Mouse (Mus musculus) spleen, adult 18-20 months (tissue): Measurements from ENCODE around the gene 6430571L13Rik.
A peak's percentile ranks its signal among the peaks of the same experiment; 100 is the strongest.
"Not testable (repeated sequence)": the region's sequence is repeated elsewhere in the genome, so short reads cannot be mapped to it uniquely, and the experiment has no call there.

Source experiments
- DNase-seq, 2 experiments: peaks; one replicate each; pipeline ENCODE4 v3.0.0; 2022; ENCODE audit warnings: mixed read lengths in 2 of 2

The 6430571L13Rik gene

DNA sequence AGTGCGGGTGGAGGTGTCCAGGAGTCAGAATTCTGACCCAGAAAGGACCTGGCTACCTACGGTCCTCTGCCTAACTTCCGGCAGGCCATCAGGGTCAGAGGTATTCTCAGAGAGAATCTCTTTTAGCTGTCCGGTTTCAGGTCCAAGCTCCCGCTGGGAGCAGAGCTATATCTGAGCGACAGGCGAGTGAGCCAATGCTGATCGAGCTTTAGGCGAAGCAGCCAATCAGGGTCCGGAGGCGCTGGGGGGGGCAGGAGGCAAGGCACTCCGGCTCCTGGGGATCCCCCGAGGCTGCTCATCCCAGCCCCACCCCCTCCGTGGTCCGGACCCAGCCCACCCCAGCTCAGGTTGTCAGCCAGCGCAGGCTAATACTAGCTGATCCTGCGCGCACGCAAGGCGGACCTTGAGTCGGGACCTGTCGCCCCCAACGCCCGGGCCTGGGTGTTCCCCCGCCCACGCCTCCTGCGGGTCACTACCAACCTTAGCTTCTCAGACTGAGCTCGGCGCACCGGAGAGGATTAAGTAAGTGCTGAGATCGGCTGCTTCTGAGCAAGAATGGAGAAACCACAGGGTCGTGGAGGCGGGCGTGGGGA is at the start of gene 6430571L13Rik:
Gene 6430571L13Rik (plus strand): TSS at position 336 of the 593 bp plus-strand sequence.
- peak; percentile 84 to 89 for DNase-seq

DNA sequence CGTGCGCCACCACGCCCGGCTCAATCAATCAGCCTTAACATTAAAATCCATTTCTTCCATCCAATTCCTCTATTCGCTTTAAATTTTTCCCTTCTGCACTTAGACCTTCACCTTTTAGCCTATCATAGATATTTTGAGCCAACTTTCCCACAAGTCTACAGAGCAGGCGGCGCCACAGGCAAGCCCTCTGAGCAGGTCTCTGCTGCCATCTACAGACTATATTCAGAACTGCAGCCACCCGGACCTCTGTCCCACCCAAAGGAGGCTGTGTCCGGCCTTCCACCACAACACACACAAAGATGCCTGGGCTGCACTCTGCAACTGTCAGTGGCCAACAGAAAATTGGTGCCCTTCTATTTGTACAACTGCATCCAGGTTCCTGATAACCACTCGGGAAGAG is 49.5 kb upstream of the 6430571L13Rik start:
- peak; percentile 64 to 84 for DNase-seq

DNA sequence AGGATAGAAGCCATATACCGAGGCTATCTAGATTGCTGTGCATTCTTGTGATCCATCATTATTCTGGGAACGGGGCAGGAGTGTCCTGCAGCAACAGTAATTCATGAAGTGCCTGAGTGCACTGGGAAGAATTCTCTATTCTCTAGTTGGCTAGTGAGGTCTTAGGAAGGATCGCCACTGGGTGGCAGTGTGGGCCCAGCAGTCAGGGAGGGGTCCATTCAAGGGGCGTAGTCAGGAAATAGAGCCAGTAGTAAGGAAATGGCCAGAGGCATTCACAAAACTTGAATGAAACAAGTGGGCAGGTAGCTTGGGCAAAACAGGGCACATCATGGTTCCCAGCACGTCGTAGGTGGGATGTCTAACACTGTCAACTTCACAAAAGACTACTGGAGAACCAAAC is 46.2 kb upstream of the 6430571L13Rik start:
- peak; percentile 59 to 87 for DNase-seq

DNA sequence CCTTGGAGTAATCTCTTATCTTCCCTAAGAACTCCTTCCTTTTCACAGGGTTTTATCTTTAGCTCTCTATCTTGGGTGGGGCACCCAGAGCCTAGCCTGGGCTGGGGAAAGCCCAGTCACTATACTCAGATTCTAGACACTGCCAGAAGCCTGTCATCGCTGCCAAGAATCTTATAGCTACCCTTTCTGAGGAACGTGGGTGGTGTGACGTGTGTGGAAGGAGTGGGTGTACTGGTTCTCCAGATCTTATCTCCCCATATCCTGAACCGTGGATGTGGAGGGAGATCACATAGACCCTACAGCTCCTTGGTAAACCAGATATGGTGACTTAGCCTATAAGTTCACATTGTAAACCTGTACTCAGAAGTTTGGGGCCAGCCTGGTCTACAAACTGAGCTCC is 44.8 kb upstream of the 6430571L13Rik start:
- no peak for DNase-seq

DNA sequence AAGGTAGTCTGAATTCAATTTTAAA is 44.6 kb upstream of the 6430571L13Rik start, which contains the start of gene Cish:
Gene Cish (plus strand): TSS at position 11 of the 25 bp plus-strand sequence.
- DNase-seq, result no peak

DNA sequence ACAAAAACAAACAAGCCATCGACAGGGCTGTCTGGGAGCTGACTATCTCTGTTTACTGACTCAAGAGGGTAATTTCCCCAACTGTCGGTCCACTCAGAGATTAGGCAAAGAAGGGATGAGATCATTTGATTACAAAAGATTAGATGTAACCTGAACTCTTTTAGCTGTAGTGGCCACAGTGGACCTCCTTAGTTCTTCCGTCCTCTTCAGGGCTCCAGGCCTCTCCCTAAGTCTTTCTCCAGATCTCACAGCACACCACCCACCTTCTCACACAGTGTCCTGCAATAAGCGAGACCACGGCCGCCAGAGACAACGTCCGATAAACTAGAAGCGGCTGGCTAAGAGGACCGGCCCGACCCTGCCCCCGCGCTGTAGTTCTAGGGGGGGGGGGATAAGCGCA is 44.4 kb upstream of the 6430571L13Rik start:
- no peak for DNase-seq

DNA sequence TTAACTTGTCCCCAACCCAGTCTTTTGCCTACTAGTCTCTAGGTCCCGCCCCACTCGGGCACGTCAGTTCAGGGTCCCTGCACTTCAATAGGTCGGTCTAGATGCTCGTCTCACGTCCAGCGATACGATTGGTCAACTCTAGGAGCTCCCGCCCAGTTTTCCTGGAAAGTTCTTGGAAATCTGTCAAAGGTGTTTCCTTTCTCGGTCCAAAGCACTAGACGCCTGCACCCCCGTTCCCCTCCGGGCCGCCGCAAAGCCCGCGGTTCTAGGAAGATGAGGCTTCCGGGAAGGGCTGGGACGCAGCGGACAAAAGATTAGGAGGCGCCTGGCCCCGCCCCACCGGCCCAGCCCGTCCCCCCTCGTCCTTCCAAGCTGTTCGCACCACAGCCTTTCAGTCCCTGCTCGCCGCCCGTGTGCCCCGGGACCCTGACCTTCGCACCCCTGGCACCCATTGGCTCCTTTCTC is 43.9 kb upstream of the 6430571L13Rik start:
- peak; percentile 80 to 89 for DNase-seq

DNA sequence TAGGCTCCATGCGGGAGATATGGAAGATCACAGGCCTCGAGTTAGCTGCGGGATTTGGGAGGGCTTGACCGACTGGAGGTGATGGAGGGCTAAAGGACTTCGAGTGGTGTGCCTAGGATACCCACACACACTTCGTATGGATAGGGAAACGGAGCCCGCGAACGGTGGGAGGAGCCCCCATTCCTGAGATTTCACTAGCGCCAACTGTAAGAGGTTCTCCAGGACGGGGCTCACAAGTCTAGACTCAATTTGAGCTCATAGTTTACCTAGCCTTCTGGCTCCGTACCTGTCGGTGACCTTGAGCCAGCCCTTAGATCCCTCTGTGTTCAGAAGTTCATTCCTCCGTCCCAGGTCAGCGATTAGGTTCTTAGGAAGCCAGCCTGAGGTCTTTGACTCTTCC is 43.3 kb upstream of the 6430571L13Rik start:
- no peak for DNase-seq

DNA sequence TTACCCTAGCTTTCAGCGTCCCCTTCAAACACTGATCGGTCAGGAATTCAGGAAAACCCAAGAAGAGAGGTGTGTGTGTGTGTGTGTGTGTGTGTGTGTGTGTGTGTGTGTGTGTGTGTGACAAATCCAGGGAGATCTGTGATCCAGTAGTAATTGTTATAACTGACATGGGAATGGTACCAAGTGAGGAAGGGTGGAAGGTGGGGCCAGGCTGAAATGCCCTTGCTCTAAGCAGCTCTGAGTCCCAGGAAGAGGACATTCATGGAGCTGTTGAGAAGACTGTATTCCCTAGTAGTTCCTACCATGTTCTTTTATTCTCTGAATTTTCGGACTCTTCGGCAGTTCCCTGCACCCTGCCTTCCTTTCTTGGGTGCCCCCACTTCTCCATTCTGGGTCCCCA is 42.7 kb upstream of the 6430571L13Rik start:
- DNase-seq, result no peak

DNA sequence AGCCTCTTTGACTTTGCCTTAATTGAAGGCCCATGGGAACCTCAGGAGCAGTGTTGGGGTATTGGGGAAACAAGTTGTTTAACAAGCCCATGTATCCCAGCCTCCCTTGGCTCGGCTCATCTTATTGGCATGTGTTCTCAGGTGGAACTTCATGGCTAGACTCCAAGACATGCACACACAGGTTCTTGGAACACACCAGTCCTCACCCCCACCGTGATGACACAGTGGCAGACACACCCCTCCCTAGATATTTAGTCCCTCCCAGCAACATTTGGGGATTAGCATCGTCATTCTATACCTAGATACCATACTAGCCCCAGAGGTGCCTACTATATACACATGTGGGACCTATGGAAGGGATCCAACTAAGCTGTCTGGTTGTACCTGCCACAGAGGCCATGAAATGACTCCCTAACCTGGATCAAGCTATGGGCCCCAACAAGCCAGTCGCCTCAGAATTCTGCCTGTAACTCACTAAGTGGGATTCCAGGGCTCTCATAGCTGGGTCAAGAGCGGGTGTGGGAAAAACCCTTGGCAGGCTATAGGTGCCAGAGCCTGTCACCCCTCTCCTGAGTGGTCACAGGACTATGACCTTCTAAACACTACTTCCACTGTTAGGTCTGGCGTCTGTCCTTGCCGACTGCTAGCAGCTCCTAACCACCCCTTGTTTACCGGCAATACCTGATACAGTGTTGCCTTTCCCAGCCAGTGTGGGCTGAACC is 42.2 kb upstream of the 6430571L13Rik start:
- no peak for DNase-seq

DNA sequence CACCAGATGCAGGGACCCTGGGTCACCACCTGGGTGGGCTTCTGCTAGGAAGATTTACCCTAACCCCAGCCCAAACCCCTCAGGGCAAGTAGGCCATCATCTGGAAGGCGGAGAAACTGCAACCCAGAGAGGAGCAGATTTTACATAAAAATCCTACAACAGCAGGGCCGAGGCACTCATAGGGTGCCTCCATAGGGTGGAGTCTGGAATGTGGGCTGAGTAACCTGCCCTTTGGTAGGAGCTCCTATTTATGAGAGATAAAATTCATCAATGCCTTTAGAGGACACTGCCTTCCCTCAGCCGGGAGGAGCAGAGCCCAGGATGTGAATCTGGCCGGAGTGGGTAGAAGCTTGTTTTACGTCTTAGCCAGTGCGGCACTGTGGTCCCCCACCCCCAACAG is 41.5 kb upstream of the 6430571L13Rik start:
- DNase-seq, result no peak

DNA sequence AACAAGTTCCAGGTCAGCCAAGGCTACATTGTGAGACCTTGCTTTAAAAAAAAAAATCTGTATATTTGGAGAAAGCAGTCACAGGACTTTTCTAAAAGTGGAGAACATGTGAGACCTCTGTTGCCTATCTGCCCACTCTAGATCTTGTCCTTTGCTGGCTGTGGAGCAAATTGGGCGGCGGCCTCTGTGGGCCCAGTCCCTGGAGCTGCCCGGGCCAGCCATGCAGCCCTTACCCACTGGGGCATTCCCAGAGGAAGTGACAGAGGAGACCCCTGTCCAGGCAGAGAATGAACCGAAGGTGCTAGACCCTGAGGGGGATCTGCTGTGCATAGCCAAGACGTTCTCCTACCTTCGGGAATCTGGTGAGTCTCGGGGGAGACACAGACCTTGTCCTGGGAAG is 40.6 kb upstream of the 6430571L13Rik start:
- no peak for DNase-seq

DNA sequence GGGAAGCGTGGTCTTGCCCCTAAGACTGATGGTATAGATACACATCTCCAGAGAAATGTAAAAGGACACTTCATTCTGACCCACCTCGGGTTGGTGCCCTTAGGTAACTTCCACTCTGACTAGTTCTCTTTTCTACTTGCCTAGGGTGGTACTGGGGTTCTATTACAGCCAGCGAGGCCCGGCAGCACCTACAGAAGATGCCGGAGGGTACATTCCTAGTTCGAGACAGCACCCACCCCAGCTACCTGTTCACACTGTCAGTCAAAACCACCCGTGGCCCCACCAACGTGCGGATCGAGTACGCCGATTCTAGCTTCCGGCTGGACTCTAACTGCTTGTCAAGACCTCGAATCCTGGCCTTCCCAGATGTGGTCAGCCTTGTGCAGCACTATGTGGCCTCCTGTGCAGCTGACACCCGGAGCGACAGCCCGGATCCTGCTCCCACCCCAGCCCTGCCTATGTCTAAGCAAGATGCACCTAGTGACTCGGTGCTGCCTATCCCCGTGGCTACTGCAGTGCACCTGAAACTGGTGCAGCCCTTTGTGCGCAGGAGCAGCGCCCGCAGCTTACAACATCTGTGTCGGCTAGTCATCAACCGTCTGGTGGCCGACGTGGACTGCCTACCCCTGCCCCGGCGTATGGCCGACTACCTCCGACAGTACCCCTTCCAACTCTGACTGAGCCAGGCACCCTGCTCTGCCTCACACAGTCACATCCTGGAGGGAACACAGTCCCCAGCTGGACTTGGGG is 40.0 kb upstream of the 6430571L13Rik start:
- no peak for DNase-seq

DNA sequence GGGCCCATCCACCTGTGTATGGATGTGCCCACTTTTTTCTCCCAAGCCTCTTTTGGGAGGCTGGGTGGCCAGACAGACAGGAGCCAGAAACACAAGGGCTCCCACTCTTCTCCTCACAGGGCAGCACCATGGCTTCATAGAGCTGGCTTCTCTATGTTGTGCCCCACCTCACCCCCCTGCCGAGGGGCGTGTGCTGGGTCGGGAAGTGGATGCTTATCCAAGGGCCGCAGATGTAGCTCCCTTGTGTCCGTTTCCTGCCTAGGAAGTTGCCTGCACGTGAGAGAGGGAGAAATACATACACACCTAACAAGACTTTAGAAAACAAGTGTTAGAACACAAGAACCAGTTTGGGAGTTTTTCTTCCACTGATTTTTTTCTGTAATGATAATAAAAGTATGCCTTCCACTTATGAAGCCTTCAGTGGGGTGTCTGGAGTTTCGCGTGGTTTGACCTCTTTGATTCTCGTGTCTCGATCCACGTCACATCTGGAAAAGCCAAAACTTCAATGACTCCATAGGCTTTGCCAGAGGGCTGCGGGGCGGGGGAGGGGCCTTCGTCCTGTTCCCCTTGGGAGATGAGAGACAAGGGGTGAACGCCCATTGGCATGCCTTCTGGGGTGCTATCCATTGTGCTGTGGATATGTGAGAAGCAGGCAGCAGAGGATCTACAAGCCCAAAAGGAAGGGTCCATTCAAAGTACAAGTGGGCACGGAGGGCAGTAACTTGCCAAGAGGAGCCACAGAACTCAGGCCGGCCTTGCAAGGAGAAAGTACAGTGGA is 38.7 kb upstream of the 6430571L13Rik start:
- DNase-seq, result no peak

DNA sequence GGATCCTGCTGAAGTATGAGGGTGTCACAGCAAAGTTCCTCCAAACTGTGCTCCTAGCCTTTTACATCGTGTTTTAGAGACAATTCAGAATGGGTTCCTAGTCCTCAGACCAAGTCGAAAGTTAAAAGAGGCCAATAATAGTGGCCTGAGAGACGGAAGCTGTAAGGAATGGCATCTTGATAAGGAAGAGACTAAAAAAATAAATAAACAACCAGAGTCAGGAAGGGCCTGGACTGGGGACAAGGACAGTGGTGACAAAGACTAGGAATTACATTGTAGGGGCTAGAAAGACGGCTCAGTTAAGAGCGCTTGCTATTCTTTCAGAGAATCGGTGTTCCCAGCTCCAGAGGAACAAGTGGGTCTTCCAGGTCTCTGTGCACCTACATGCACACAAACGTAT is 37.8 kb upstream of the 6430571L13Rik start:
- no peak for DNase-seq

DNA sequence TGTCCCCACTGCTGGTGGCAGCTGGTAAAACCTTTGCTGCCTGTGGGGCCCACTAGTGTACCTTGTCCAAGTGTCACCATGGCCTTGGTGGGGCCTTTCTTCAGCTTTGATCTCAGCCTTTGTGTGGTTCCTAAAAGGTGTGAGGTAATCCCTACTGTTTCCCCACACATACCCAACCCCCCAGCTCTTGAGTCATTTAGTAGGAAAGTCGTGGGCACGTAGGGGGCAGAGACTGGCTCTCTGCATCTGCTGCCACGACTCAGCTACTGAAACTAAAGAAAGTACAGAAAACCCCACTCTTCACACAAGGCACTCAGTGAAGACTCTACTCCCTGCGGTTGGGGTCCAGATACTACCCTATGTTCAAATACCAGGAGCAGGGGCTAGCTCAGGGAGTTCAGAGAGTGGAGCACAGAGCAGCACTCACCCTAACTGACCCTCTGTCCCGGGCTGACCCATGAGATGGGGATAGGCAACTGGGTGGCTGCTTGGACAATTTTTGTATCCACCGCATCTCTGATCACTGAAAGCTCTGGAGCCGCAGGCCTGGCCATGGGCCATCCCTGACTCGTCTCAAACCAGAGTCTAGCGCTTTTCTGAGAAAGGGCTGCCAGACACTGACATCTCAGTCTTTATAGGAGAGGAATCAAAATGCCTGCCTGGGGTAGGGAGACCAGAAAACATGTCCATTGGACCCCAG is 37.1 kb upstream of the 6430571L13Rik start:
- no peak for DNase-seq

DNA sequence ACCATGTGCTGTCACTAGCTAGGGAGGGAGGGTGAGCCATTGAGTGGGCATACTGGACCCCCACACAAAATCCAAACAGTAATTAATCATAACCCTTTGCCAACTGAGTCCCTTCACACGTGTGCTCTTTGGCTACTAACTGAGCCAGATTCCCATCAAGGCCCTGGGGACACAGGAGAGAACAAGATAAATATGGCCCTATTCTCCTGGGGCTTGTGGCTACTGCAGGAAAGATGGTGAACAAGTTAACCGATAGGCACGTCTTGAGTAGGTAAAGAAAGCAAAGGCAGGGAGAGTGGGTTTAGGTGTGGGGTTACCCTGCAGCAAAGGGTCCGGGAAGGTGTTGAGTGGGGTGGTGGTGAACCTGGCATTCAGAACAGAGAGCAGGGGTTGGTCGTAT is 36.5 kb upstream of the 6430571L13Rik start:
- no peak for DNase-seq

DNA sequence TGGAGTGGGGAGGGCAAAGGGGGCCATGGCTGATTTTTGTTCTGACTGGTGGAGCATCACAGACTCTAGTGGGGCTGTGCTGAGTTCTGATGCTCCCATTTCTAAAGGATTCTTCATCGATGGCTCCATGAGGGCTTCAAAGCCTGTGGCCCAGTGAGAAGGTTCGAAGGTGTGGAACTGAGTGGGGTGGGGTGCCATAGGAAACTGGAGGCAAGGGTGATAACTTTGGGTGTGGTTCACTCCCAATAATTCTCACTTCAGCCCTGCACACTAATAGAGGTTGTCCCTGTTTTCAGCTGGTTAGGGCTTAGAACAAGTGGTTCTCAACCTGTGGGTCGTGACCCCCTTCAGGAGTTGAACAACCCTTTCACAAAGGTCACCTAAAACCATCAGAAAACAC is 36.0 kb upstream of the 6430571L13Rik start:
- DNase-seq, result no peak

DNA sequence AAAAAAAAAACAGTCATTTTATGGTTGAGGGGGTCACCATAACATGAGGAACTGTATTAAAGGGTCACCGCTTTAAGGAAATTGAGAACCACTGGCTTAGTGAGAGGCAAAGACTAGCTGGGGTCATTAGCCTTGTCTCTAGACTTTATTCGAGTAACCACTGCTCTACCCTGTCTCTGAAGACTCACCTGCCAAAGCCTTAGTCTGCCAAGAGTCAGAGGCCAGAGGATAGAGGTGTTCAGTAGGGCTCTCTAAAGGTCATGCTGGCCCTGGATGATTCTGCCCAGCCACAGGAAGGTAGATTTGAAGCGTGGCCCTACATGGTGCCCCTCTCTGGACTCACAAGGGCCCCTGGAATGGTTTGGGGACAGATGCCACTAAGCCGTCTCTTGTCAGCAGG is 35.4 kb upstream of the 6430571L13Rik start:
- DNase-seq, result no peak

DNA sequence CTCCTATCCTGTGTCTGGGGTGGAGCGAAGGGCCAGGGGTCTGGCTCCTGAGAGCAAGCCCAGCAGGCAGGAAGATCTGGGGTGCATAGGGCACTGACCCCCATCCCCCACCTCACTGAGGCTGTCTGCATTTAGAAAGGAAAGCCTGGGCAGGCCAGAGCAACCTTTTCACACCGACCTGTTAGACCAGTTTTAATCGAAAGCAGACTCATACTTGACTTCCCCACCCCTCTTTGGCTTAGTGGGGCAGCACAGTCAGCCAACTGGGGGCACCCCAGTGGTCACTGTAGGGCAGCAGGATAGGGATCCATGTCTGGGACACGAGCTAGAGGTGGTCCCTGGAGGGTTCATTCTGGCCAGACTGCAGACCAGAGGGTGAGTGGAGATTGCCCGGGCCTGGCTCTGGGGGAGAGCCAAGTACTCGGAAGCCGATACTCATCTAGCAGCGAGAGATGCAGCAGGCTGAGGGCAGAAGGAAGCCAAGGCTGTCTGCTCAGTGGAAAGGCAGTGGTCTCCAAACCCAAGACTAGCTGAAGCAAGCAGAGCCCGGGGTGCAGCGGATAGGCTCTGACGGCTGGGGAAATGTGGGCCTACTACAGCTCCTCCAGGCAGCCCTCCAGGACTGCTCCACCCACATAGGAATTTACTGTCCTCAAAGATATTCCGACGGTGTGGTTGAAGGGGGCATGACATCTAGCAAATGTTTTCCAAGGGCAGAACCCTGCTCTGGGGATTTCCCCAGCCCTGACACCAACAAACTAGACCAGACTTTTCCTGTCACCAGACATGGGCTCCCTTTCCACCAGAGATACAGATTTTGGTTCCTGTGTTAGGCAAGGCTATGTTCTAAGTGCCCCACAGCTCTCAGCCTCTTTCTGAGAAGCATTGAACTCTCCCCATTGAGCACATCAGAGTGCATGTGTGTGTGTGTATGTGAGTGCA is 34.5 kb upstream of the 6430571L13Rik start:
- no peak for DNase-seq

DNA sequence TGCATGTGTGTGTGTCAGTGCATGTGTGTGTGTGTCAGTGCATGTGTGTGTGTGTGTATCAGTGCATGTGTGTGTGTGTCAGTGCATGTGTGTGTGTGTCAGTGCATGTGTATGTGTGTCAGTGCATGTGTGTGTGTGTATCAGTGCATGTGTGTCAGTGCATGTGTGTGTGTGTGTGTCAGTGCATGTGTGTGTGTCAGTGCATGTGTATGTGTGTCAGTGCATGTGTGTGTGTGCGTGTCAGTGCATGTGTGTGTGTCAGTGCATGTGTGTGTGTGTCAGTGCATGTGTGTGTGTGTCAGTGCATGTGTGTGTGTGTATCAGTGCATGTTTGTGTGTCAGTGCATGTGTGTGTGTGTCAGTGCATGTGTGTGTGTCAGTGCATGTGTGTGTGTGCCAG is 33.7 kb upstream of the 6430571L13Rik start:
- not testable (repeated sequence) for DNase-seq
